31 mouse cellular contexts compared by ENCODE assay signal in genomic region chr11:31917769-31918168, GRCm38 (mm10). TPM values are rescaled to one million over a fixed set of nuclear protein-coding genes. Genes with fewer than 3 reads are reported as not detected.
DNase-seq lines count a peak whose midpoint lies in the region; ATAC-seq lines count a peak whose summit lies in the region.
"Had no signal": no experiment of that assay in that cellular context is flagged by ENCODE, and none has a peak within 500 bp of the region (broad histone marks: within the 10 kb centered on the region; RNA-seq: fewer than 3 reads in every experiment).

No protein-coding gene starts in this region.

- no peaks in the 10 kb centered on the region for H3K9me3 ChIP-seq in megakaryocyte, embryonic 14.5 days
- H3K9me3 ChIP-seq: heart, embryonic 12.5 days; heart, embryonic 15.5 days; hindbrain, embryonic 10.5 days; hindbrain, embryonic 13.5 days; intestine, embryonic 15.5 days had no signal

- no peaks in the 10 kb centered on the region for H3K27me3 ChIP-seq in megakaryocyte, embryonic 14.5 days (replicated peaks)
- H3K27me3 ChIP-seq: heart, embryonic 12.5 days; heart, embryonic 15.5 days; hindbrain, embryonic 13.5 days; intestine, embryonic 15.5 days; Patski had no signal

- peak overlapping the region; percentile 14 for H3K4me3 ChIP-seq in megakaryocyte, embryonic 14.5 days (replicated peaks)
- H3K4me3 ChIP-seq: heart, embryonic 12.5 days; heart, embryonic 15.5 days; hindbrain, embryonic 10.5 days; hindbrain, embryonic 13.5 days; intestine, embryonic 15.5 days had no signal

- H3K4me1 ChIP-seq in megakaryocyte, embryonic 14.5 days: peaks cover 36% of the 10 kb centered on the region
- H3K4me1 ChIP-seq: heart, embryonic 12.5 days; heart, embryonic 15.5 days; hindbrain, embryonic 13.5 days; intestine, embryonic 15.5 days had no signal

- peaks cover 86% of the 10 kb centered on the region for H3K36me3 ChIP-seq in megakaryocyte, embryonic 14.5 days (replicated peaks; ENCODE audit: low read length)
- H3K36me3 ChIP-seq: intestine, embryonic 15.5 days had no signal

- peak; percentile 78 for DNase-seq in 3T3-L1 (ENCODE audit: low read depth, low spot score)
- DNase-seq in NIH3T3 (ENCODE audit: low read depth): peak; percentile 35
- no peak for DNase-seq in cerebellum, adult 11 months
- DNase-seq: adrenal gland, postnatal 10 days; adrenal gland, postnatal 36 days; B cell, adult 2 months; cerebellum, adult 11-12 months; cerebellum, adult 8-10 months; cerebellum, postnatal 10 days; cerebellum, postnatal 36 days; forebrain, postnatal 0 days; gastrocnemius, postnatal 25 days; heart, adult 18-20 months; heart, postnatal 10 days; heart, postnatal 36 days had no signal

- no peak for ATAC-seq in megakaryocyte, adult 5-6 weeks (ENCODE audit: poor library complexity, severe bottlenecking)
- ATAC-seq in CD4-positive, CD25-positive, alpha-beta regulatory T cell, adult 4 months: no peak
- no peak for ATAC-seq in erythroid progenitor cell, adult 5-6 weeks (replicated peaks; ENCODE audit: low FRiP score, poor library complexity, severe bottlenecking)
- ATAC-seq: forebrain, embryonic 14.5 days; forebrain, postnatal 0 days; hindbrain, embryonic 16.5 days; intestine, embryonic 15.5 days; Patski had no signal

RNA-seq across cellular contexts. Expression of gene Cpeb4, which starts 45.8 kb away (rescaled TPM):
- 3.9 and 4.8 TPM in 2 replicates for polyA plus RNA-seq in megakaryocyte, embryonic 14.5 days (2012; ENCODE audit: insufficient read depth, low replicate concordance)
- total RNA-seq in megakaryocyte, adult 5-6 weeks (2015): 25.3 and 27.1 TPM in 2 replicates
- 17.7 and 22.8 TPM in 2 replicates for total RNA-seq in megakaryocyte, adult 5-6 weeks (2017)
- 1 to 10 TPM; 5.8 to 7.2 TPM for polyA plus RNA-seq in CD4-positive, CD25-positive, alpha-beta regulatory T cell, adult 4 months (2017; shearing (Covaris generic))
- total RNA-seq in erythroid progenitor cell, adult 5-6 weeks (2015; ENCODE audit: low replicate concordance): 413 and 439 TPM in 2 replicates
- 229 and 303 TPM in 2 replicates for total RNA-seq in erythroid progenitor cell, adult 5-6 weeks (2017; ENCODE audit: low replicate concordance)

RNA-seq across cellular contexts. Expression of gene 4930524B15Rik, which starts 47.6 kb away (rescaled TPM):
- 0.17 TPM in 1 of 2 replicates, not detected in the other for polyA plus RNA-seq in megakaryocyte, embryonic 14.5 days (2012; ENCODE audit: insufficient read depth, low replicate concordance)
- not detected in 2 replicates for total RNA-seq in megakaryocyte, adult 5-6 weeks (2015)
- total RNA-seq in megakaryocyte, adult 5-6 weeks (2017): not detected in 2 replicates
- not detected for polyA plus RNA-seq in CD4-positive, CD25-positive, alpha-beta regulatory T cell, adult 4 months (2017; shearing (Covaris generic))
- not detected in 2 replicates for total RNA-seq in erythroid progenitor cell, adult 5-6 weeks (2015; ENCODE audit: low replicate concordance)
- not detected in 2 replicates for total RNA-seq in erythroid progenitor cell, adult 5-6 weeks (2017; ENCODE audit: low replicate concordance)
- total RNA-seq: adrenal gland, adult 18-20 months; adrenal gland, postnatal 10 days; adrenal gland, postnatal 36 days; gastrocnemius, adult 8-10 months; gastrocnemius, postnatal 25 days; heart, adult 18-20 months; heart, postnatal 10 days; heart, postnatal 36 days had no signal
- polyA plus RNA-seq: embryonic facial prominence, embryonic 11.5 days; embryonic facial prominence, embryonic 14.5 days; intestine, embryonic 15.5 days; Patski had no signal

Comparison
In these comparisons a context has a peak if more than half of its experiments do, and no peak if none do; other contexts are left out.
1. RNA of gene Cpeb4, which starts 45.8 kb away (total RNA-seq): 229 to 439 TPM in erythroid progenitor cell, adult 5-6 weeks; 17.7 to 27.1 TPM in megakaryocyte, adult 5-6 weeks; every median in the first group is over 4 times any median in the second.